Mouse (Mus musculus): ENCODE results near the gene Csde1.

DNA sequence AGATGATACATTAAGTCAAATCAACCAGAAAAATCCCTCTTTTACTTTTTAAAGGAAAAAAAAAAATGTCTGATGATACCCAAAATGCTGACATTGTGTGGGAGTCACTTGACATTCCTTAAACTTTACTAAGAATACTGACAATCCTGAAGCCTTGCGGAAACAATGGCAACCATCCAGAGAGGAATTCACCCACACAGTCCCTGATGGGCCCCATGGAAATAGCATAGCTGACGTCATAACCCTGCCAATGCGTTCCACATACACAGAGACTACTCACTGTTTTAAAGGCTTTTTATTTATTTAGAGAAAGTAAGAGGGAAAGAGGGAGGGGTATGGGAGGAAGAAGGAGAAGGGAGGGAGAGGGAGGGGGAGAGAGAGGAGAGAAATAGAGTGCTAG is 27.3 kb upstream of the Csde1 start:
- TF ChIP-seq CTCF (IDR thresholded peaks at IDR 0.05) (no peak), EP300 (IDR thresholded peaks at IDR 0.05; ENCODE audit: insufficient read depth, low read depth, low read length) (no peak), POLR2A (IDR thresholded peaks at IDR 0.05; ENCODE audit: insufficient read depth, low read depth, low read length) (no peak)
